Mouse (Mus musculus): ENCODE results near the gene Tspan5. TPM values are rescaled to one million over a fixed set of nuclear protein-coding genes. Genes with fewer than 3 reads are reported as not detected.

The Tspan5 gene
- polyA plus RNA-seq, 1 experiment = 36.4 TPM

- no peaks in the 10 kb centered on the region for H3K4me1 ChIP-seq (ENCODE audit: control insufficient read depth, insufficient read depth, insufficient read length, low read length)
- no peak for TF ChIP-seq POLR2A (IDR thresholded peaks at IDR 0.05; ENCODE audit: low read depth, low read length)
- no peak for TF ChIP-seq CTCF (IDR thresholded peaks at IDR 0.05; ENCODE audit: extremely low read depth, insufficient read length, insufficient replicate concordance, low read depth, low read length)
- no peak overlapping the region for H3K27ac ChIP-seq (ENCODE audit: insufficient read depth, low read depth, low read length)
- no peak overlapping the region for H3K4me3 ChIP-seq (ENCODE audit: low read depth, low read length)
- WGBS = 69% methylated on average over 2 of the region's 2 CpGs
- H3K27me3 ChIP-seq (ENCODE audit: control insufficient read depth, insufficient read depth, low read length) = no peaks in the 10 kb centered on the region; the same call in 1 of the 2 replicates
- no peaks in the 10 kb centered on the region; the same call in 1 of the 2 replicates for H3K36me3 ChIP-seq (ENCODE audit: control insufficient read depth, insufficient read depth, low read length)
These were observed 167.3 kb downstream of the Tspan5 start for GRCm38 (mm10) chr3:138909313-138909712.

GRCm38 (mm10) chr3:138912504-138912903 is 170.5 kb downstream of the Tspan5 start:
- TF ChIP-seq CTCF (IDR thresholded peaks at IDR 0.05; ENCODE audit: extremely low read depth, insufficient read length, insufficient replicate concordance, low read depth, low read length) = no peak
- TF ChIP-seq POLR2A (IDR thresholded peaks at IDR 0.05; ENCODE audit: low read depth, low read length) = no peak
- Histone ChIP-seq H3K36me3 (ENCODE audit: control insufficient read depth, insufficient read depth, low read length) (no peaks in the 10 kb centered on the region), H3K27me3 (ENCODE audit: control insufficient read depth, insufficient read depth, low read length) (no peaks in the 10 kb centered on the region; the same call in 1 of the 2 replicates), H3K4me3 (ENCODE audit: low read depth, low read length) (no peak overlapping the region), H3K4me1 (ENCODE audit: control insufficient read depth, insufficient read depth, insufficient read length, low read length) (no peaks in the 10 kb centered on the region; the same call in 1 of the 2 replicates), H3K27ac (ENCODE audit: insufficient read depth, low read depth, low read length) (no peak overlapping the region)
- 83% methylated on average over 8 of the region's 8 CpGs for WGBS

- no peak overlapping the region for H3K27ac ChIP-seq (ENCODE audit: insufficient read depth, low read depth, low read length)
- TF ChIP-seq CTCF (IDR thresholded peaks at IDR 0.05; ENCODE audit: extremely low read depth, insufficient read length, insufficient replicate concordance, low read depth, low read length) = no peak
- TF ChIP-seq POLR2A (IDR thresholded peaks at IDR 0.05; ENCODE audit: low read depth, low read length) = no peak
- no peaks in the 10 kb centered on the region for H3K36me3 ChIP-seq (ENCODE audit: control insufficient read depth, insufficient read depth, low read length)
- WGBS = 22% methylated on average over 8 of the region's 8 CpGs
- no peaks in the 10 kb centered on the region; the same call in 1 of the 2 replicates for H3K4me1 ChIP-seq (ENCODE audit: control insufficient read depth, insufficient read depth, insufficient read length, low read length)
- H3K27me3 ChIP-seq (ENCODE audit: control insufficient read depth, insufficient read depth, low read length) = no peaks in the 10 kb centered on the region
- H3K4me3 ChIP-seq (ENCODE audit: low read depth, low read length) = no peak overlapping the region
These were observed 172.8 kb downstream of the Tspan5 start for GRCm38 (mm10) chr3:138914626-138915288.

- H3K4me3 ChIP-seq (ENCODE audit: low read depth, low read length) = no peak overlapping the region
- H3K27ac ChIP-seq (ENCODE audit: insufficient read depth, low read depth, low read length) = no peak overlapping the region
- no peaks in the 10 kb centered on the region for H3K27me3 ChIP-seq (ENCODE audit: control insufficient read depth, insufficient read depth, low read length)
- no peak for TF ChIP-seq CTCF (IDR thresholded peaks at IDR 0.05; ENCODE audit: extremely low read depth, insufficient read length, insufficient replicate concordance, low read depth, low read length)
- TF ChIP-seq POLR2A (IDR thresholded peaks at IDR 0.05; ENCODE audit: low read depth, low read length) = no peak
- WGBS = 89% methylated on average over 4 of the region's 4 CpGs
- H3K4me1 ChIP-seq (ENCODE audit: control insufficient read depth, insufficient read depth, insufficient read length, low read length) = no peaks in the 10 kb centered on the region; the same call in 1 of the 2 replicates
- 0 out of 2 replicates have a peak, but pooled peaks cover 1% of the 10 kb centered on the region for H3K36me3 ChIP-seq (ENCODE audit: control insufficient read depth, insufficient read depth, low read length)
These were observed 174.6 kb downstream of the Tspan5 start for GRCm38 (mm10) chr3:138916591-138916990.

- TF ChIP-seq CTCF (IDR thresholded peaks at IDR 0.05; ENCODE audit: extremely low read depth, insufficient read length, insufficient replicate concordance, low read depth, low read length) = no peak
- TF ChIP-seq POLR2A (IDR thresholded peaks at IDR 0.05; ENCODE audit: low read depth, low read length) = no peak
- 0 out of 2 replicates have a peak, but pooled peaks cover 1% of the 10 kb centered on the region for H3K36me3 ChIP-seq (ENCODE audit: control insufficient read depth, insufficient read depth, low read length)
- no peak overlapping the region for H3K4me3 ChIP-seq (ENCODE audit: low read depth, low read length)
- no peaks in the 10 kb centered on the region for H3K27me3 ChIP-seq (ENCODE audit: control insufficient read depth, insufficient read depth, low read length)
- no peaks in the 10 kb centered on the region; the same call in 1 of the 2 replicates for H3K4me1 ChIP-seq (ENCODE audit: control insufficient read depth, insufficient read depth, insufficient read length, low read length)
- 74% methylated on average over 4 of the region's 4 CpGs for WGBS
- no peak overlapping the region for H3K27ac ChIP-seq (ENCODE audit: insufficient read depth, low read depth, low read length)
These were observed 175.0 kb downstream of the Tspan5 start for GRCm38 (mm10) chr3:138917016-138917415.

- WGBS = 88% methylated on average over 4 of the region's 4 CpGs
- Histone ChIP-seq H3K4me3 (ENCODE audit: low read depth, low read length) (no peak overlapping the region), H3K4me1 (ENCODE audit: control insufficient read depth, insufficient read depth, insufficient read length, low read length) (no peaks in the 10 kb centered on the region; the same call in 1 of the 2 replicates), H3K27ac (ENCODE audit: insufficient read depth, low read depth, low read length) (no peak overlapping the region), H3K36me3 (ENCODE audit: control insufficient read depth, insufficient read depth, low read length) (0 out of 2 replicates have a peak, but pooled peaks cover 1% of the 10 kb centered on the region), H3K27me3 (ENCODE audit: control insufficient read depth, insufficient read depth, low read length) (no peaks in the 10 kb centered on the region)
- TF ChIP-seq CTCF (IDR thresholded peaks at IDR 0.05; ENCODE audit: extremely low read depth, insufficient read length, insufficient replicate concordance, low read depth, low read length) = no peak
- TF ChIP-seq POLR2A (IDR thresholded peaks at IDR 0.05; ENCODE audit: low read depth, low read length) = no peak
These were observed 176.2 kb downstream of the Tspan5 start for GRCm38 (mm10) chr3:138918241-138918640.

GRCm38 (mm10) chr3:138926161-138926560 is 184.2 kb downstream of the Tspan5 start:
- no peaks in the 10 kb centered on the region for H3K4me1 ChIP-seq (ENCODE audit: control insufficient read depth, insufficient read depth, insufficient read length, low read length)
- H3K4me3 ChIP-seq (ENCODE audit: low read depth, low read length) = no peak overlapping the region
- TF ChIP-seq CTCF (IDR thresholded peaks at IDR 0.05; ENCODE audit: extremely low read depth, insufficient read length, insufficient replicate concordance, low read depth, low read length) (no peak), POLR2A (IDR thresholded peaks at IDR 0.05; ENCODE audit: low read depth, low read length) (no peak)
- no peak overlapping the region for H3K27ac ChIP-seq (ENCODE audit: insufficient read depth, low read depth, low read length)
- WGBS = 91% methylated on average over 8 of the region's 8 CpGs
- no peaks in the 10 kb centered on the region for H3K27me3 ChIP-seq (ENCODE audit: control insufficient read depth, insufficient read depth, low read length)
- peaks cover 22% of the 10 kb centered on the region for H3K36me3 ChIP-seq (ENCODE audit: control insufficient read depth, insufficient read depth, low read length)
